Mouse (Mus musculus) megakaryocyte, adult 5-6 weeks (primary cell): ENCODE data around the gene Gab2. TPM values are rescaled to one million over a fixed set of nuclear protein-coding genes. Genes with fewer than 3 reads are reported as not detected.

Experiments used
- ATAC-seq: 2 replicates; pipeline ENCODE4 v1.8.0; 2016; ENCODE audit warnings: mild to moderate bottlenecking, inconsistent platforms; ENCODE audit not compliant: poor library complexity, severe bottlenecking
- total RNA-seq, 2 experiments: library from RNA; stranded (forward) in 1 of 2; stranded (reverse) in 1 of 2; fragments of 153-499, 151-499 nt in 1 of 2; fragments of 221-1000, 200-1000 nt in 1 of 2; gene quantifications; 2 replicates each; pipeline versions ENCODE4 v1.2.3 to v1.2.4; 2015 to 2017

Gene Gab2
- total RNA-seq, 2 experiments from 2014 or later, result 21.6 to 22.6 TPM

DNA sequence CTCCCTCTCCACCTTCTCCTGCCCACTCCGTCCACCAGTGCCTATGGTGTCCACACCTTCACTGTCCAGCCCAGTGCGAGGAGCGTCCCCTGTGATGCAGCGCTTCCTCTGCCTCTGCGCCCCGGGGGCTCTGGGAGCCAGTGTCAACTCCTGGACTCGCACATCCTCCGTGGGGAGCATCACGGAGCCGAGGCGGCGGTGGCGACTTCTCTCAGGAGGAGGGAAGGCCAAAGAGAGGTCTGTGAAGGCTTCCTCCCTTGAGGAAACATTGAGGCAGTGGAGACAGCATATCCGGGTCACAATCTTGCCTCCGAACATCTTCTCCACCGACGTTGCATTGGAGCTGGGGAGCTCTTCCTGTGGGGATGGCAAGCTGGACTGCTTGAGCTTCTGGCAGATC, 230.8 kb downstream of the Gab2 start:
- ATAC-seq, result no peak

- no peak for ATAC-seq
These were observed 231.5 kb downstream of the Gab2 start for GRCm38 (mm10) chr7:97312856-97313255.

DNA sequence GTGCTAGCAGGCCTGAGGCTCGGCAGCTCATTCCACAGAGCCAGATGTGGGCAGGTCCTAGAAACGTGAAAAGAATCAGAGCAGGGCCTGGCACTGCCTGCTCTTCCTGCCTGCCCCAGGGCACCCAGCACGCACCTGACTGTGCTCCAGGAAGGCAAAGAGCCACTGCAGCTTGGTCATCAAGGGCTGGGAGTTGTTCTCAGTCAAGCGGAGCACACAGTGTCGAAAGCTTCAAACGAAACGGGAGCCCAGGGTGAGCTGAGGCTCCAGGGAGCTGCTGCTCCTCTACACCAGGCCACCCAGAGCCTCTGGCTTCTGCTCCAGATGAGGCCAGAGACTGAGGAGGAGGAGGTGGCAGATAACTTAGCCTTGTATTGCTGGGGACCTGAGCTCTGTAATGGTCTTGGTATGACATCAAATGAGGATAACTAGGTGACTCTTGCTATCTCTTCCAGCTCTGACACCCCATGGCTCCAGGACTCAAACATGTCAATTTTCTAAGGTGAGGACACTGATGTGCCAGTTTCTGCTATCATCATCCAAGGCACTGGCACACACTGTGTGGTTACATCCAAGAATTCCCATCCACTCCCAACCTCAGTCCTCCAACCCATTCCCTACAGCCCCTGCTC, 232.1 kb downstream of the Gab2 start:
- ATAC-seq, result no peak

GRCm38 (mm10) chr7:97314646-97315045, 233.3 kb downstream of the Gab2 start:
- ATAC-seq, result no peak

DNA sequence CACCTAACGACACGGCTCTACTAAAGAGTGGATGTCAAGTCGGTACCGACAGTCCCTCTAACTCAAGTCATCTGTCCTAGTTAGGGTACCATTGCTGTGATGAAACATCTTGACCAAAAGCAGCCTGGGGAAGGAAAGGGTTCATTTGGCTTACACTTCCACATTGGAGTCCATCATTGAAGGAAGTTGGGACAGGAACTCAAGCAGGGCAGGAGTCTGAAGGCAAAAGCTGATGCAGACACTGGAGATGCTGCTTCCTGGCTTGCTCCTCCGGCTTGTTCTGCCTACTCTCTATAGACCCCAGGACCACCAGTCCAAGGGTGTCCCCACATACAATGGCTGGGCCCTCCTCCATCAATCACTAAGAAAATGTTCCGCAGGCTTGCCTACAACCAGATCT, 234.3 kb downstream of the Gab2 start:
- no peak for ATAC-seq

GRCm38 (mm10) chr7:97317706-97318105, 236.3 kb downstream of the Gab2 start:
- no peak for ATAC-seq

DNA sequence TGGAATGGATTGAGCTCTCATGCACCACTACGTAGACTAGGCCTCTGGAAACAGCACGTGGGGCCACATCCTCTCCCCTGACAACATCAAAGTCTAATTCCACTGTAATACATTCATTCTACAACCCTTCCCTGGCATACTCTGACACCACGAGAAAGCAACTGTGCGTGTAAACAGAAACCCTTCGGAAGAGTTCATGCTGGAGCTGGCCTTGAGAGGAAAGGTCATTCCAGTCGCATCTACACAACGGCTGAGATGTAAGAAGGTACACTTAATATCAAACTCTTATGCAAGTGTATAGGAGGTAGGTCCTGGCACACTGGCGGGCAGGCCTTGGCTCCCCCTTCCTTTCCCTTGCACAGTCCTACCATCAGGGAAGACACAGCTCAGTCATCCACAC, 243.0 kb downstream of the Gab2 start:
- no peak for ATAC-seq

DNA sequence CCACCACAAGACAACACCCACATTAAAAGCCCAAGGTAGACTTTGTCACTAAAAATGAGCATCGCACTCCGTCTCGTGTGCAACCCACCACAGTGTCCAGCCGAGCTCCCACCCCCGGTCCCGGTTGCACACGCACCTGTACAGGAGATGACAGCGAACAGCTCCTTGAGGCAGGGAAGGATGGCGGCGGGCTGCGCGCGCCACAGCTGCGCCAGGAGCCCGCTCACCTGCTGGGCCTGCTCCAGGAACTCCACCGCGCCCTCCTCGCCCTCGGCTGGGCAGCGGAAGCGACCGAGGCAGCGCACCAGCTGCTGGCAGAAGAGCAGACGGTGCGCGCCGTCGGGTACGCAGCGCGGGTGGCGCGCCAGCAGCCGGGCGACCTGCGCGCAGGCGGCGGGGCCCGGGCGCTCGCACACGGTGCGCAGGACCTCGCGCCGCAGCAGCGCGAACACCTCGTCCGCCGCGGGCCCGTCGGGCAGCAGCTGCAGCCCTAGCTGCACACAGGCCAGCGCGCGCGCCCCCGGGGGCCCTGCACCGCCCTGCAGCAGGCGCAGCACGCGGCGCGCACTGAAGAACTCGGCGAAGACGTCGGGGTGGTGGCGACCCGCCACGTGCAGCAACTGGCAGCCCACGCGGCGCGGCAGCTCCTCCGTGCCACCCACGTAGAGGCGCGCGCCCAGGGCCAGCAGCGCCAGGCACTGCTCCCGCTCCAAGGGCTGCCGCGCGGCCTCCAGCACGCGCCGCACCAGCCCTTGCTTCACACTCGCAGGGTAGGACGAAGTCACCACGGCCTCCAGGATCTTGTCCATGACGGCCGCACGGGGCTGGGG, 244.0 kb downstream of the Gab2 start:
- no peak for ATAC-seq

GRCm38 (mm10) chr7:97327376-97327775, 246.0 kb downstream of the Gab2 start:
- ATAC-seq, result no peak

DNA sequence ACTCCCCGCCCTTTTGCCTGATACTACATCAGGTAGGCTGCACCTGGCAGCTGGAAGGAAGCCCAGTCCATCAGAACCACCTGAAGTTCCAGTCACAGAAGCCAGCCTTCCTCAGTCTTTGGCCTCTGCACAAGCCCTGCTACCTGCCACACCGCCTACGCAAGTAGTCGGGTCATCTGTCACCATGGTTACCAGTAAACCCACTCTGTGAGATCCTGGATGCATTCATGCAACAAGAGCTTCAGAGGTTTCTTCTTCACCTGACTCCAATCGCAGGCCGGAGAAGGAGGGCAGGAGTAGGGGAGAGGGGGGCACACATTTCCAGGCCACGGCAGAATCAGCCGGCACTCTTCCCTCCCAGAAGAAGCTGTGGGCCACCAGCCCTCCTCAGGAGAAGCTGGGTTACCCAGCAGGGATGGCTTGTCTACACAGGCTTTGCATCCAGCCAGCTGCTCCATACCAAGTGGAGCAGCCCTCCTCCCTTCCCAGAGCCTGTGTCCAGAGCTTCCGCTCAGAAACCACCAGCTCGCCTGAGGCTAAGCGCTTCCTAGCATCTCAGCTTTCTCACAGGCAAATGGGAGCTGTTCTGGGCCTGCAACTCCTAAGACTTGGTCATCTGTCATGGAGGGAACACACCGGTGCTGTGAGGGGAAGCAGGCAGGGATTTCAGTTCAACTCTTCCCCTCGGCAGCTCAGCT, 247.7 kb downstream of the Gab2 start:
- ATAC-seq, result no peak

GRCm38 (mm10) chr7:97329676-97330075, 248.3 kb downstream of the Gab2 start:
- ATAC-seq, result no peak

GRCm38 (mm10) chr7:97330931-97331645, 249.7 kb downstream of the Gab2 start:
- ATAC-seq, result no peak

DNA sequence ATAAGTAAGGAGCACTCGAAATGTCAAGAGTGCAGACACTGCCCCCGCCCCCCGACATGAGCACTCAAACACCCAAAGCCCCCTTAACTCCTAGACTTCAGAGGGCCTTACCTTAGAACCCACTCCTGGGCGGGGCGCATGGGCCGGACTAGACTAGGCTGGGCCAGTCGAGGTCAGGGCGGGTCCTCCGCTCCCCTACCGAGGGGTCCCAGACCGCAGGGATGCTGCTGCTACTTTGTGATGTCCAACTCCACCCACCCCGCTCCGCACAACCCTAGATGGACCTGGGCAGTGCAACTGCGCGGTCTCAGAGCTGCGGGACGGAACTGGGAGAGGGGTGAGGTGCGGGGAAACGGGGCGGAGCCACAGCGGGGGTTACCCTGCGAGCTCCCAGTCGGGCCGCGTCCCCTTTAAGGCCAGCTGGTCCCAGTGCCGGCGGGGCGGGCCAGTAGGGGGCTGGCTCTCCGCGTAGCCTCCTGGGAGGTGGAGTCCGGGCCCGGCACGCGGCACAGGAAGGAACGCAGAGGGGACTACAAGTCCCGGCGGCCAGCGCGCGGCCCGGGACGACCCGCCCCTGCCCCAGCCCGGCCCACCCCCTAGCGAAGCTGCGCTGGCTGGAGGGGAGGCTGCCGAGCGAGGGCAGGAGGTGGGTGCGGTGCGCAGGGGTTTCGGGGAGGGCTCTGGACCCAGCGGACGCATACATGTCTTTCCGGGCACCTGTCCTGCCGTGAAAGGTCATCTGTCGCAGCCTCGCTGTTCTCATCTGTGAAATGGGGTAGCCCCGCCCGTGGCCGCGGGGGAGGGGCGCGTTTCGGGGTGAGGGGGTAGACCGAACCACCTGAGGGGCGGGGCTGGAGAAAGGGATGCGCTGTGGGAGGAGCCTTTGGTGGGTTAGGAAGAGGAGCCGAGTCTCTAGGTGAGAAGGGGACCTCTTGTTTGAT, 250.6 kb downstream of the Gab2 start, which contains the start of the genes Usp35 and Kctd21:
Gene Usp35, minus strand, starts transcription at position 295 of the 941 bp plus-strand sequence.
Gene Kctd21, plus strand, starts transcription at position 602 of the 941 bp plus-strand sequence.
- peak; percentile 93 for ATAC-seq

- peak; percentile 5 for ATAC-seq
These were observed 251.3 kb downstream of the Gab2 start for GRCm38 (mm10) chr7:97332667-97333041.

- ATAC-seq, result no peak
These were observed 251.9 kb downstream of the Gab2 start for GRCm38 (mm10) chr7:97333113-97333898.

GRCm38 (mm10) chr7:97334406-97334805, 253.0 kb downstream of the Gab2 start:
- no peak for ATAC-seq

DNA sequence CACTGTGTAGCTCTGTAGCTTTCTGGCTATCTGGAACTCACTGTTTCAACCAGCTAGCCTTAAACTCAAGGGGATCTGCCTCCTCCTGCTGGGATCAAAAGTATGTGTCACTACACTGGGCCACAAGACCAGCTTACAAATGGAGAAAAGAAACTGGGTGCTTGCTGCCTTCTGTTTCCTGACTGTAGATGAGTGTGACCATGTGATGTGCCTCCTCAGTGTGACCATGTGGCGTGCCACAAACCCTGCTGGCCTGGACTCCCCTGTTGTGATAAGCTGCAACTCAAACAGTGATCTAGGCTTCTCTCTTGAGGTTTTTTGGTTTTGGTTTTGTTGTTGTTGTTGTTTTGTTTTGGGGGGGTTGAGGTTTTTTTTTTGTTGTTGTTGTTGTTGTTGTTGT, 255.3 kb downstream of the Gab2 start:
- ATAC-seq, result no peak

DNA sequence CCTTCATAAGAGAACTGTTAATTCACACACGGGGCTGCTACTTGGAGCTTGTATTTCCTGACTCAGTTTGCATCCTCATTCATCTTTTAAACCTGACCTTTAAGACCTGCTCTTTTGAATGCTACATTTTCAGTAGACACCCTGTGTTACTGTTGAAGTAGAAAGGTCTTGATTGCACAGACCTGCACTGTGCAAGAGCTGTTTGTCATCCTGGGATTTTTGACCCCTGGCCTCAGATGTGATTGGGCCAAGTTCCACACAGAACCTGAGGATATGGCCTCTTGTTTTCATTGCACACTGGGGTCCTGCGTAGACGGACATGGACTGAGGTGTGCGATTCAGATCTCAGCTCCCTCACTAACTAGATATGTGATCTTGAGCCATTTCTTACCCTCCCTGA, 257.2 kb downstream of the Gab2 start:
- no peak for ATAC-seq

GRCm38 (mm10) chr7:97339623-97340022, 258.2 kb downstream of the Gab2 start:
- no peak for ATAC-seq
